Mouse (Mus musculus) stomach, postnatal 0 days (tissue): ENCODE data around the gene Adss. TPM values are rescaled to one million over a fixed set of nuclear protein-coding genes. Genes with fewer than 3 reads are reported as not detected.

ENCODE experiments used
- ATAC-seq: fragments of 200-750 bp; cut with Nextera tagmentation; 2 replicates; pipeline ENCODE4 v1.8.0; 2017; ENCODE audit not compliant: low FRiP score, low TSS enrichment
- DNase-seq: peaks from one replicate; pipeline ENCODE4 v3.0.0-alpha.2; 2016; ENCODE audit warnings: low spot score
- H3K27ac ChIP-seq: fragments of 300-500 bp; sonication (generic); replicated peaks from 2 replicates; pipeline ENCODE4 v1.5.1; 2014; ENCODE audit warnings: mild to moderate bottlenecking, control low read depth
- H3K27me3 ChIP-seq: fragments of 300-500 bp; sonication (generic); 2 replicates; pipeline ENCODE4 v1.6.1; 2014; ENCODE audit warnings: low read length; ENCODE audit not compliant: control insufficient read depth, insufficient read depth
- H3K36me3 ChIP-seq: fragments of 300-500 bp; sonication (generic); 2 replicates; pipeline ENCODE4 v1.6.1; 2014; ENCODE audit warnings: low read length, mixed read lengths; ENCODE audit not compliant: control insufficient read depth, insufficient read depth
- H3K4me1 ChIP-seq: fragments of 300-500 bp; sonication (generic); replicated peaks from 2 replicates; pipeline ENCODE4 v1.6.1; 2014; ENCODE audit warnings: antibody characterized with exemption; ENCODE audit not compliant: control insufficient read depth, insufficient read depth
- H3K4me2 ChIP-seq: fragments of 300-500 bp; sonication (generic); replicated peaks from 2 replicates; pipeline ENCODE4 v1.6.1; 2014; ENCODE audit warnings: low read depth, mild to moderate bottlenecking, control low read depth, moderate library complexity
- H3K4me3 ChIP-seq: fragments of 300-500 bp; sonication (generic); 2 replicates; pipeline ENCODE4 v1.5.1; 2014; ENCODE audit warnings: low read depth, low read length, control low read depth
- H3K9ac ChIP-seq: fragments of 300-500 bp; sonication (generic); 2 replicates; pipeline ENCODE4 v1.6.1; 2014; ENCODE audit warnings: mild to moderate bottlenecking, low read length, control low read depth, mixed read lengths
- H3K9me3 ChIP-seq: fragments of 300-500 bp; sonication (generic); 2 replicates; pipeline ENCODE4 v1.6.1; 2016; ENCODE audit warnings: low read length; ENCODE audit not compliant: control insufficient read depth
- CTCF ChIP-seq: IDR thresholded peaks from 2 replicates; pipeline ENCODE4 v1.5.1; 2016; ENCODE audit warnings: antibody characterized with exemption, low read depth, mild to moderate bottlenecking, moderate library complexity
- EP300 ChIP-seq: optimal IDR thresholded peaks from 2 replicates; pipeline ENCODE3; 2016; ENCODE audit warnings: antibody characterized with exemption
- WGBS: fragments of 180-500 bp; shearing (Covaris S2); extraction: QIAGEN DNeasy Blood & Tissue Kit; methylation state at CpG from one replicate; pipeline ENCODE4 v1.1.7; 2014; 5-methylcytosine and 5-hydroxymethylcytosine counted together
- polyA plus RNA-seq: library from polyadenylated mRNA; unstranded; fragments of >200 nt; fragmentation: Nextera tagmentation; extraction: Ambion mirVana; gene quantifications from 2 replicates; pipeline ENCODE4 v1.2.1, GENCODE M21; 2015

Gene Adss
- polyA plus RNA-seq, 1 experiment from 2014 or later, result 32.4 TPM

DNA sequence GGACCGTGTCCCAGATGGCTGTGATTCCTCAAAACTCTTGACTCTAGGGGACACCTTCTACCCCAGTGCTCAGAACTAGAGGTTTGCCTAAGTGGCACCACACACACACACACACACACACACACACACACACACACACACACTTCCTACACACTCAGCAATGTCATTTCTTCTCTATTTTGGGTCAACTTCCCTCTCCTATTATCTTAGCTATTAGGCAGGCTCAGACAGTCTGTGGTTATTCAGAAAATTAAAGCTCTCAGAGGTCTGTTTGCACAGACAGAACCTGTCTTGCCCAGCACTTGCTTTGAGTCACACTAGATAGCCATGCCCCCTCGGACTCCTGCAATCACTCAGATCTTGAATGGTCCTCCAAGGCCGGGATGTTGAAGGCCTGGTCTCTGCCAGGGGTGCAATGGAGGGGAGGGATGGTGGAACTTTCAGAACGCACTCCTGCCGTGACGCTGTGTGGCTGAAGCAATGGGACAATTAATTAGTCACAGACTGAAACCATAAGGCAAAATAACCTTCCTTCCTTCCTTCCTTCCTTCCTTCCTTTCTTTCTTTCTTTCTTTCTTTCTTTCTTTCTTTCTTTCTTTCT lies 58.7 kb downstream of the Adss start:
- Histone ChIP-seq H3K36me3 (no peaks in the 10 kb centered on the region), H3K4me1 (no peaks in the 10 kb centered on the region), H3K27ac (no peak overlapping the region), H3K9ac (no peak overlapping the region), H3K9me3 (no peaks in the 10 kb centered on the region), H3K4me3 (no peak overlapping the region), H3K4me2 (no peak overlapping the region), H3K27me3 (no peaks in the 10 kb centered on the region)
- ATAC-seq, result peak; percentile 46; the same call in 1 of the 2 replicates
- TF ChIP-seq EP300, result no peak
- no peak for TF ChIP-seq CTCF
- no peak for DNase-seq
- 42% methylated on average over 6 of the region's 6 CpGs for WGBS

DNA sequence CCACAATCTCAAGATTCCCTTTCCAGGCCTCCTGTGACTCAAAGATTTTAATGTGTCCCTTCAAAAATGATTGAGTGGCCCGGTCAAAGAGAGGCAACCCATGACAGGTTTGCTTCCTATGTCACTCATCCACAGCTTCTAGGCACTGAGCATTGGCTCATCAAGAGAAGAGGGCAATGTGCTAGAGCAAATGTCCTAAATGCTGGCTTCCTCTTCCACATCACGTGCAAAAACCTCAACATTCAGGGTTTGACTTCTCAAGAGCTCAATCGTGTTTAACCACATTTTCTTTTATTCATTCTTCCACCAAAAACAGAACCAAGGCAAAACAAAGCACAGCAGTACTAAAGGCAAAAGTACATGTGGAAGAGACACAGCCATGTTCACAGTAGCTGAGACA lies 64.3 kb downstream of the Adss start:
- H3K36me3 ChIP-seq, result no peaks in the 10 kb centered on the region

DNA sequence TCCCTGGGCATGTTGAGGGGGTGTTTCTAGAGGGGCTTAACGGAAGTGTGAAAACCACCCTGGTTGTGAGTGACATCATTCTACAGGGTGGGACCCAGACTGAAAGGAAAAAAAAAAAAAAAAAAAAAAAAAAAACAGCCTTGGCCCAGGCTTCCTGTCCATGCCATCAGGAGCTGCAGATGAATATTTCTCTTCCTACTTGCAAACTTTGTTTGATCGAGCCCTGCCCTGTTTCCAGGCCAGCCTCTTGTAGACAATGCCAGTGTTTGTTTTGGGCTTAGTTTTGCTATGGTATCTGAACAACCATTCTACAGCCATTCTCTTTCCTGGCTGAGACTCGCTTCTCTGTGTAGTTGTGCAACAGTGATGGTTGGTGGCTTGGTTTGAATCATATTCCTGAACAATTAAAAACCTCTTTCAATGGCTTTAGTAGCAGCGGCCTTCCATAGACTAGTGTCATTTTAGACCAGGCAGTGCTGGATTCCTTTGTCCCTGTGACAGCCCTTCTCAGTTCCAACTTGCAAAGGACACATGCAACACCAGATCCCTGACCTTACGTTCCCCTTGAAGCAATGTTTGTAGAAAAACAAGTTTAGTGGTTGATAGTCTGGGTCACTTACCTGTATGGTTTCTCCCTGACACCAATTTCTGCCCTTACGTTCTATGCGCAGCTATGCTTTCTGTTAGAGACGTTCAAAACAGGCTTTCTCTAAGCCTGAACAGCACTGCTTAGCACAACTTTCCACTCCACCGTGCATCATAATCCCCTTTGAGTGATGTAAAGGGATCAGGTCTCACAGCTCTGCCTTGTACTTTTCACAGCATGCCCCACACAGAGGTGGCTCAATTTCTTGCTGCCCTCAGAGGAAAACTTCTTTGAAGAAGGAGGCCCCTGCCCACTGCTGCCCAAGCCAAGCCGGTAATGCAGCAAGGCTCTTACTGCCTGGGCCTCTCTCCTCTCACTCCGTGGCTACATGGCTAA lies 67.0 kb downstream of the Adss start, which contains the start of gene 1700016C15Rik:
1700016C15Rik (plus strand) TSS at position 772 of the 982 bp plus-strand sequence.
- DNase-seq (peak; percentile 68), ATAC-seq (peak; percentile 91)
- H3K4me3 ChIP-seq, result no peak within 1 kb of the TSS
- no peak for TF ChIP-seq EP300
- TF ChIP-seq CTCF, result no peak
- peak within 1 kb of the TSS; percentile 82 for H3K27ac ChIP-seq
- H3K4me2 ChIP-seq, result no peak within 1 kb of the TSS
- H3K4me1 ChIP-seq, result 0 out of 2 replicates have a peak, but pooled peaks cover 2% of the 10 kb centered on the region
- 52% methylated on average over 11 of the region's 11 CpGs for WGBS
- H3K9ac ChIP-seq, result no peak within 1 kb of the TSS
- no peaks in the 10 kb centered on the region for H3K27me3 ChIP-seq
- H3K9me3 ChIP-seq, result no peaks in the 10 kb centered on the region
- H3K36me3 ChIP-seq, result no peaks in the 10 kb centered on the region

More for the DNA sequence above, 64.3 kb downstream of the Adss start:
- 0 out of 2 replicates have a peak, but pooled peaks cover 2% of the 10 kb centered on the region for H3K4me1 ChIP-seq
- no peak overlapping the region for H3K4me3 ChIP-seq
- no peak for DNase-seq
- no peaks in the 10 kb centered on the region for H3K27me3 ChIP-seq
- 79% methylated on average over 3 of the region's 3 CpGs for WGBS
- no peak overlapping the region for H3K27ac ChIP-seq
- ATAC-seq, result no peak
- TF ChIP-seq EP300 (no peak), CTCF (no peak)
- H3K9me3 ChIP-seq, result no peaks in the 10 kb centered on the region
- no peak overlapping the region for H3K9ac ChIP-seq
- H3K4me2 ChIP-seq, result no peak overlapping the region

DNA sequence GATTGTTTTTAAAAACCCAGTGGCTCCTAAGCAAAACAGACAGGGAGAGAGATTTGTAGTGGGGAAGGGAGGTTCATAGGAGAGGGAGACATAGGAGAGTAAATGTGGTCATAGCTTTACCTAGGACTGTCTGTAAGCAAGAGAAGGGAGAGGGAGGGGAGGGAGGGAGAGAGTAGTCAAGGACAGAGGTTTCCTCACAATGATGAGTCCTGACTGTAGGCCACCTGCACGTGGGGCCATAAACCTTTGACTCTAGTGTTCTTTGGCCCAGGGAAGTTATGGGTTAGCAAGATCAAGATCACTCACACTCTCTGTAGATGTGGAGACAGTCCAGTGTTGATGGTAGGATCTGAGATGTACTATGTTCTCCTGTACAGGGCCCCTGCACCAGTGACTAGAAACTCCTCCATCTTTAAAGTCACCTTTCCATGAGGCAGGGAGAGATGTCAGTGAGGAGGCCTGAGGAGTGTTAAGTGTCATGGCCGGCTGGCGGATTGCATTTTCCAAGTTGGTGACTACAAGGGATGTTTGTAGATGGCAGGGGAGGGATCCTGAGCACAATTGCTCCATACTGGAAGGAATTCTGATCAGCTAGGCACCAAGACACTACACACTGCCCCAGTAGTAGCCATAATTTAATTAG lies 68.3 kb downstream of the Adss start:
- whole genome bisulfite sequencing, result 83% methylated on average over 3 of the region's 3 CpGs

DNA sequence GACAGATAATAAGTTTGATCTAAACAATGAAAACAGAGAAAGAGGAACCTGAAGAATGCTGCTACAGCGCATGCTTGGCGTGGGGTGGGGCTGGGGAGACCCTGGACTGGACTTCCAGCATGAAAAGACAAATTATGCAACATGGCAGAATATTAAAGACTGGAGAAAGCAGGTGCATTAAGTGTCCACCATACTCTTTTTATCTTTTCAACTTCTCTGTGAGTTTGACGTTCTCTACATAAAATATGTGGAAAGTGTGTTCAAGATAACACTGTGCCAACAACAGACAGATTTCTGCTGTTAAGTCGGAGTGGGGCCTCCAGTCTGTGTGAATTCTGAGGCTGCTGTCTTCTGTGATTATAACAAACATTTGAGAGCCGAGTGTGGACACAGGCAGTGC lies 69.4 kb downstream of the Adss start:
- DNase-seq (peak; percentile 21), ATAC-seq (peak; percentile 30)
- 43% methylated on average over 5 of the region's 5 CpGs for WGBS
- Histone ChIP-seq H3K4me1 (0 out of 2 replicates have a peak, but pooled peaks cover 2% of the 10 kb centered on the region), H3K27ac (no peak overlapping the region), H3K27me3 (no peaks in the 10 kb centered on the region), H3K9ac (no peak overlapping the region), H3K4me2 (no peak overlapping the region), H3K36me3 (no peaks in the 10 kb centered on the region), H3K4me3 (no peak overlapping the region), H3K9me3 (no peaks in the 10 kb centered on the region)
- TF ChIP-seq CTCF, result no peak
- TF ChIP-seq EP300, result no peak

More for the DNA sequence above, 68.3 kb downstream of the Adss start:
- 0 out of 2 replicates have a peak, but pooled peaks cover 2% of the 10 kb centered on the region for H3K4me1 ChIP-seq
- TF ChIP-seq CTCF, result no peak
- no peak for TF ChIP-seq EP300
- H3K9me3 ChIP-seq, result no peaks in the 10 kb centered on the region
- DNase-seq (peak; percentile 2), ATAC-seq (no peak)
- H3K27me3 ChIP-seq, result no peaks in the 10 kb centered on the region
- no peaks in the 10 kb centered on the region for H3K36me3 ChIP-seq
- H3K27ac ChIP-seq, result no peak overlapping the region
- no peak overlapping the region for H3K4me2 ChIP-seq
- no peak overlapping the region for H3K9ac ChIP-seq
- H3K4me3 ChIP-seq, result no peak overlapping the region
